Mouse (Mus musculus): Measurements from ENCODE around the gene Gm10337. TPM values are rescaled to one million over a fixed set of nuclear protein-coding genes. Genes with fewer than 3 reads are reported as not detected.
A peak's percentile ranks its signal among the peaks of the same experiment; 100 is the strongest.

Gene Gm10337
- not detected in 2 replicates for total RNA-seq (2021)
- long read RNA-seq, result 0 reads

DNA sequence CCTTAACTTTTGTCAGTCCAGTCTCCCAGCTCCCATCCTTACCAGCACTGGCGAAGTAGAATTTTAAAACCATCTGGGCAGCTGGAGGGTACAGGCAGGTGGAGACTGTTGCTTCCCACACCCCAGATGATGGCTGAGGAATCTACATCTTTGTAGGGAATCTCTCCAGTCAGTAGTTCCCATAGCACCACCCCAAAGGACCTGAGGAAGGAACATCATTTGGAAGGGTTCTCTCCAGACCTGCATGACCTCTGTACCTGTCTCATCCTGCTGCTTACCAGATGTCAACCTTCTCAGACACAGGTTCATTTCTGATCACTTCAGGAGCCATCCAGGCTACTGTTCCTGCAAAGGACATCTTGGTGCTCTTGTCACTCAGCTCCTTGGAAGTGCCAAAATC is at the start of gene Gm10337:
Gene Gm10337, plus strand, starts transcription at position 276 of the 400 bp plus-strand sequence.
- no peak for DNase-seq

DNA sequence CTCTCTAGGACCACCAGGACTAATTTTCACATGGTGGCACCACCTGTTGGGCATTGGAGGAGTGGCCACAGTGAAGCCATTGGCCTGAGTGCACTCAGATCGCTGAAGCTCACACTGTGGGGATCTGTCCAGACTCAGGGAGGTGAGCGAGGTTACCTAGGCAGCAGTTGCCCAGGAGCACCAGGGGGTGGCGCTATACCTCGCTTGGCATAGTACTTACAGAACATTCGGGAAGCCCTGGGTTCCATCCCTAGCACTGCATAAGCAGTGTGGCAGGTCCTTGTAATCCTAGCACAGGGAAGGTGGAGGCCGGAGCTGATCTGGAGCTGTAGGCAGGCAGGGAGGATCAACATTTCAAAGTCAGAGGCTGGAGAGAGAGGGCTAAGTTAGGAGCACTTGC is 47.5 kb upstream of the Gm10337 start:
- peak; percentile 18 for DNase-seq

DNA sequence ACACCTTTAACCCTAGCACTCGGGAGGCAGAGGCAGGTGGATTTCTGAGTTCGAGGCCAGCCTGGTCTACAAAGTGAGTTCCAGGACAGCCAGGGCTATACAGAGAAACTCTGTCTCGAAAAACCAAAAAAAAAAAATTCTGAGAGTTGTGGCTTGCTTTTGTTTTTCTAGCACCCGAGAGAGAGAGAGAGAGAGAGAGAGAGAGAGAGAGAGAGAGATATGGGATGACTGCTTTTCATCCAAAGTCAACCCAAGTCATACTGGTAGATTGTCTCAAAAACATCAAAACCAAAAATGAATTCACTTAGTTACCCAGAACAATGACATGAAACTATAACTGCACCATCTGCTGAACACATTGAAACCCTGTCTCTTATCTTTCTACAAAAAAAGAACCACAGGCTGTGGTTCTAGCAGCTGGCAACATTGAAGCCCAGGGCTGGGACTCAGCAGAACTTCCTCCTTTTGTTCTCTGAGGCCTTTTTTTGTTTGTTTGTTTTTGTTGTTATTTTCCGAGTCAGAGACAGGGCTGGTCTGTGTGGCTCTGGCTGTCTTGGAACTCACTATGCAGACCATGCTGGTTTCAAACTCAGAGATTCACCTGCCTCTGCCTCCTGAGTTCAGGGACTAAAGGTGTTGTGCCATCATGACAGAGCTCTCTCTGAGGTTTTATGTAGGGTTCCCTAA is 45.3 kb upstream of the Gm10337 start:
- no peak for DNase-seq

DNA sequence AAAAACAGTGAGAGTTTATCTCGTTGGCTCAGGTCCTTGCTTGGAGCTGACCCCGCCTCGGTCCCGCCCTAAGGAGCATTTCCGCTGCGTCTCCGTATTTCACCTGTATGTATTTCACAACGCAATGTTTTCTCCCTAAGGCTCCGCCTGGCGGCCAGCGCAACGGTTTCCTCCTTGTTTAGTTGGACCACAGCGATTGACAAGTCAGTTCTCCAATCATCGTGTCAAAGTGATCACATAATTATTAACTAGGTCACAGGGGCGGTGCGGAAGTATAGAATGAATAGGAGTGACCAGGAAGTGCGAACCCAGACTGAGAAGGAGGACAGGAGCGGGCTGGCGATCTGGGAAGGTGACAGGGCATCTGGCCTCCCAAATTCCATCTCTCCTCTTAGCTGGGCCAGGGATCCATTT is 44.6 kb upstream of the Gm10337 start, which contains the start of gene Prr13:
Gene Prr13, plus strand, starts transcription at position 125 of the 414 bp plus-strand sequence.
- DNase-seq, result peak; percentile 84

DNA sequence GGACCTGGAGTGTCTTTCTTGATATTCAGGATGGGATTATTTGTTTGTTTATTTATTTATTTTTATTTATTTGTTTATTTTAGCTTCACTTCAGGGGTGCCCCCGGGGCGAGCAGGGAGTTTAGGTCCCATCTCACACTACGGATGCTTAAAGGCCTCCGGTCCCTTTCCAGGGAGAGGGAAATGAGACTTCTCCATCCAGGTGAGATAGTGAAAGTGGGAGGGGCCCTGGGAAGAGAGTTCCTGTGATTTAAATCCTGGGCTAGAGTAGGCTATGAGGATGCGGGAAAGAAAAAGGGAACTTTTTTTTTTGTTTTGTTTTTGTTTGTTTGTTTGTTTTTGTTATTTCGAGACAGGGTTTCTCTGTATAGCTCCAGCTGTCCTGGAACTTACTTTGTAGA is 44.1 kb upstream of the Gm10337 start:
- DNase-seq, result no peak

DNA sequence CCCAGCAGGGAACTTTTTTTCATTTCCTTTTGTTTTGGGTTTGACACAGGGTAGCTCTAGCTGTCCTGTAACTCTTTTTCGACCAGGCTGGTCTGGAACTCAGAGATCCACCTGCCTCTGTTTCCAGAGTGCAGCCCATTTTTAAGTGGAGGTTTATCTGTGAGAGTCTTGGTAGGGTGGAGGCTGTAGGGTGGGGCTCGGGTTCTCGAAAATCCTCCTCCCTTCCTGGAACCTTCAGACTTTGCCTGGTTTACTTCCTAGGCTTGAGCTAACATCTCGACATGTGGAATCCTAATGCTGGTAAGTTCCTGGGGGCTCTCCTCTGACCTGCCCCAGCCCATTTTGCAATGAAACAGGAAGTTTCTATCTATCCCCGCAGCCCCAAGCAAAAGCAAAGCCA is 43.7 kb upstream of the Gm10337 start:
- no peak for DNase-seq

DNA sequence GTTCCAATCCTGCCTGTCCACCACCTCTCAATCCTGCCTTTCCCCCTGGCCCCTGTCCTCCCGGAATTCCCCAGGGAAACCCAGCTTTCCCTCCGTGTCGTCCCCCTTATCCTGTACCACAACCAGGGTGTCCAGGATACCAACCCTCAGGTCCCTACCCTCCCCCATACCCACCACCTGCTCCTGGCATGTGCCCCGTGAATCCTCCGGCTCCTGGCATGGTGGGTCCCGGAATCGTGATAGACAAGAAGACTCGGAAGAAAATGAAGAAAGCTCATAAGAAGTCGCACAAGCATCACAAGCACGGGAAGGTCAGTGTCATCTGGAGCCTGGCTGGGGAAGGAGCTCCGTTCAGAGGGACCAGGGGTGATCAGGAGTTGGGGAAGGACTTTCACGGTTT is 43.1 kb upstream of the Gm10337 start:
- no peak for DNase-seq

DNA sequence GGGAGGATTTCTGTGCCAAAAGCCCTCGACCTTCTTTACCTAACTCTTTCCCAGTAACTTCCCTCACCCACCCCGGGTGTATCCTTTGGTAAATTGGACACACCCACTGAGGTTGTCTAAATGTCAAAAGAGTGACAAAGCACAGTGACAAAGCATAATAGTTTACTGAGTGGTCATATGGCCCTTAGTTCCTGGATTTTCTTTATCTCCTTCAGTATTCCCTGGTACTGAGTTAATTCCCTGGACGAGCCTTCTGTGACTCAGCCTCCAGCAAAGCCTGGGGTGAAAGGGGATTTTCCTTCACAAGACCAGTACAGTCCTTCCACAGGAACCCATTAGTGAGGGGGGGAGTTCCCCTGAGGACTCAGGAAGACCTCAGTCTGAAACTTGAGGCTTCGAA is 42.6 kb upstream of the Gm10337 start:
- DNase-seq, result no peak

DNA sequence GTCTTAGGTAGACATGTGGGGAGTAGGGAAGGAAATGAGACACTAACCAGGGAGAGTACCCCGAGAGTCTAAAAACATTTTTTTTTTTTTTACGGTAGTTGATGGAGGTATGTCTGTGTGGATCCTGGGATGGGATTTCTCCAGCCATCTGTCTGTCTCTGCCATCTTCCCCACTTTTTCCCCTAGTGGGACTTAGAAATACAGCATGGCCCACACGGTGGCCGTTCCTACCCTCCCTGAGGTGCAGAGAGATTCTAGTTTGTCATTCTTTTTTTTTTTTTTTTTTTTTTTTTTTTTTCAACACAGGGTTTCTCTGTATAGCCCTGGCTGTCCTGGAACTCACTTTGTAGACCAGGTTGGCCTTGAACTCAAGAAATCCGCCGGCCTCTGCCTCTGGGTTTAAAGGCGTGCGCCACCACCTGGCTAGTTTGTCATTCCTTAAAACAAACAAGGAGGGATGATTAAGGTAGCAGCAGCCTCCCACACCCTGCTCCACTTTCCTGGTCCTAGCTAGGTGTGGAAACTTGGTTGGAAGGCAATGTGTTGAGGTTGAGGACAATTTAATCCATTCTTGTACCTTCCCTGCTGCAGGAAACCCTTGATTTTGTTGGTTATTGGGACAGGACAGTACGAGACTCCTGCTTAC is 42.0 kb upstream of the Gm10337 start:
- DNase-seq, result no peak

DNA sequence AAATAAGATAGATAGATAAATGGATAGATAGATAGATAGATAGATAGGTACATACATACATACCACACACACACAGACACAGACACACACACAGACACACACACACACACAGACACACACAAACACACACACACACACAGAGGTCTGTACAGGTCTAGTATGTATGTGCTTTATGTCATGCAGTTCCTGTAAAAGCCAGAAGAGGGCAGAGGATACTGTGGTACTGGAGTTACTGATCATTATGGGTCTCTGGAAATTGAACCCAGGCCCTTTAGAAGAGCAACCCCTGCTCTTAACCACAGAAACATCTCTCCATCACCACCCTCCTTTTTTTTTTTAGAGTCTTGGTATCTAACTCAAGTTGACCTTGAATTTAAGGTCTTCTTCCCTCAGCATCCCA is 39.9 kb upstream of the Gm10337 start:
- no peak for DNase-seq

DNA sequence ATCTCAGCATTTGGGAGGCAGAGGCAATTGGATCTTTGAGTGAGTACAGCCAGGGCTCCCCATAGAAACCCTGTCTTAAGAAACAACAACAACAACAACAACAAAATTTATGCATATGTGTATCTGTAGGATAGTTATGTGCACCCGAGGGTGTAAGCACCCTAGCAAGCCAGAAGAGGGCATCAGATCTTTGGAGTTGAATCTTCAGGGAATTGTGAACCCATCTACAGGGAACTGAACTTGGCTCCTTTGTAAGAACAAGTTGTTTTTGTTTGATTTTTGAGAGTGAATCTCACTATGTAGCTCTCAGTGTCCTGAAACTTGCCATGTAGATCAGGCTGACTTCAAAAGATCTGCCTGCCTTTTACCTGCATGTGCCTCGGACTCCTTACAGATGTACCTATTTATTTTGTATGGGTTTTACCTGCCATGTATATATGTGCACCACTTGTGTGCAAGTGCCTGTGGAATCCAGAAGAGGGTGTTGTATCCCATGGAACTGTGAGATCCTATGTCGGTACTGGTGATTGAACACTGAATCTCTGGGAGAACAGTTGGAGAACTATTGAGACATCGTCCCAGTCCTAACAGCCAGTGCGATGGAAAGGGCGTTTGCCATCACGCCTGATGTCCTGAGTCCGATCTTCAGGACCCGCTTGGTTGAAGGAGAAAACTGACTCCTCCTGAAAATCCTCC is 34.7 kb upstream of the Gm10337 start:
- no peak for DNase-seq

DNA sequence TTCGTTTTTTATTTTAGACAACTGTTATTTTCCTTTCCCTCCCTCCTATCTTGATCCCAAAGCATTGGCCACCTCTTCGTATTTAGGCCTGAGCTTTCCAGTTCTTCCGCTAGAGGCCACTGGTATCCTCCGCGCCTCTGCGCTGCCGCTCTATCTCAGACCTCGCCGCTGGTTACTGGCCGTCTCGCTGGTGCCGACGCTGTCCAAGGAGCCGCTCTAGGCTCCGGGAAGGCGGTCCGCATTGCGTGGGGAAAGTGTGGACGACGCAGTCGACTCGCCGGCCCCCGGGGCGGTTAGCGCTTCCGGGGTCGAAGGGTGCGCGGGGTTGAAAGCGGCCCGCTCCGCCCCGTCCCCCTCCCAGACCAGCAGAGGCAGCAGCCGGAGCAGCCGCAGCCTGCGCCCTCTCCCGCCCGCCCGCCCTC is 33.3 kb upstream of the Gm10337 start, which contains the start of gene Pcbp2:
Gene Pcbp2, plus strand, starts transcription at position 357 of the 422 bp plus-strand sequence.
- DNase-seq, result peak; percentile 96

DNA sequence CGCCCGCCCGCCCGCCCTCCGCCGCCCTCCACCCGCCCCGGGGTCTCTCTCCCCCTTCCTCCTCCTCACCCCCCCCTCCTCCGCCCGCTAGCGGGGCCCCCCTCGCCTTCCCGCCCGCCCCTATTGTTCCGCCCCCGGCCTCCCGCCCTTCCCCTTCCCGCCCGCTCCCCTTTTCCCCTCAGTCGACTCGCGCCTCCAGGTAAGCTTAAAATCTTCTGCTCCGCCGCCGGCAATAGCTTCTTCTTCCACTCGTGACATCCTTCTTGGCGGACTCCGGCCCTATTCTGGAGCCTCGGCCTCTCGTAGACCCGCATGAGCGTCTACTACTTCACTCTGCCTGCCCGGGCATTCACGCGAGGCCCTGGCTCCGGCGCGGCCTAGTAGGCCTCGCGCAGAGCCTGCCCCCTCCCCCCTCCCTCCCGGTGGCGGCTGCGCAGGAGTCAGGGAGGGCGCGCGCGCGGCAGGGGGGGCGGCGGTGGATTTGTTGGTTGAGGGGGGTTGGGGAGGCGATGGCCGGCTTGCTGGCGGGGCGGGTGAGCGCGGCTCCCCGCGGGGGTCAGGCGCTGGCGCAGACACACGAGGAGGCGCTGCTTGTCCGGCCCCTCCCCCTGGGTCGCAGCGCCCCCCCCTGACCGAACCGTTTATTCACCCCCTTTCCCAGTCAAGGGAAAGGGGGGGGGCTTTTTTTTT is 32.8 kb upstream of the Gm10337 start:
- peak; percentile 85 for DNase-seq

DNA sequence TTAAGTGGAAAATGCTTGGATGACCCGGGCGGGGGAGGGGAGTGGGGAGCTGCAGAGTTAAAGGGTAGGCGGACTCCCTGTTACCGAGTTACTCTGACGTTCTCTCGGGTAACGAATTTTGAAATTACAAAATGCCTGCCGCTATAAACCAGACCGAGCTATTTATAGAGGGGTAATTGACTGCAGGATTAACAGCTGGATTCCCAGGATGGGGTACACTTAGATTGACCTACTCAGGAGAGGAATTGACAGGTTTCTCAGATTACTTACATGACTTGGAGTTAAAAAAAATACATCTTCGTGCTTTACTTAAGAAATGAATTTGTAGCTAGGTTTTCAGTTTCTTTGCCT is 32.3 kb upstream of the Gm10337 start:
- DNase-seq, result no peak

DNA sequence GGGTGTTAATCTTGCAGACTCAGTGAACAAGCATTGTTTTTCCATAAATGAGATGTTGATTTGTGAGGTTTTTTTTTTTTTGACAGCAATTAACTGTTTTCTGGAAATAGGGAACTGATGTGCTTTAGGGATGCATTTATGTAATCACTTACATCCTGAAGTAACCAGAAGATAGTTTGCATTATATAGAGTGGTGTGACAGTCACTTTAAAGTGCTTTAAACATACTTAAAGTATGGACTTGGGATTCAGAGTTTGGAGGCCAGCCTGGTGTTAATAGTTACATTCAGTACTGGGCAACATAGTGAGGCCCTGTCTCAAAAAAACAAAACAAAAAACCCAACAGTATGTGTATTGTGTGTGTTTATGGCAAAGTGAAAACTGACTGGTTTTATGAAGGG is 31.8 kb upstream of the Gm10337 start:
- DNase-seq, result no peak

DNA sequence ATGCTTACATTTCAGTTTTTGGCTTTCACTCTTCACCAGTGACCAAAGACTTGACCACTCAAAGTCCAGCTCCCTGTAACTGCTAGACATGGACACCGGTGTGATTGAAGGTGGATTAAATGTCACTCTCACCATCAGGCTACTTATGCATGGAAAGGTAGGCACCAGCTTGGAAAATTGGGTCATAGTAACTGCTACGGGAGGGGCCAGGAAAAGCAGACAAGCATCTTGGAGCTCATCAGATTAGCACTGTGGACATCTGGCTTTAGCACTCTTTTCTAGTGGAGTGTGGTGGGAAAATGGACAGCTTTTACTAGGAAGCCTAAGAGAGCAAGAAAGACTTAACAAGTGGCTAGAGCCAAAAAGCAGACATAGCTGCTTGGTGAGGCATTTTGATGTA is 30.3 kb upstream of the Gm10337 start:
- DNase-seq, result no peak

DNA sequence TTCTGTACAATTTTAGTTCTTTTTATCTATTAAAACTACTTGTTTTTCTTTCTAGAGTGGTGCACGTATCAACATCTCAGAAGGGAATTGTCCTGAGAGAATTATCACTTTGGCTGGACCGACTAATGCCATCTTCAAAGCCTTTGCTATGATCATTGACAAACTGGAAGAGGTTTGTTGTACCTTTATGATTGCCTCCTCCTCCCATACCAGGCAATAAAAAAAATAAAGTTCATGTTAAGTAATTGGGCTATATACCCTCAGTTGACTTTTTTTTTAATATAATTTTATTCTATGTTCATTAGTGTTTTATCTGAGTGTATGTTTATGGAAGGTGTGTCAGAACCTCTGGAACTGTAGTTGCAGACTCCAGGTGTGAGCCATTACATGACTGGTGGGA is 29.0 kb upstream of the Gm10337 start:
- DNase-seq, result no peak

DNA sequence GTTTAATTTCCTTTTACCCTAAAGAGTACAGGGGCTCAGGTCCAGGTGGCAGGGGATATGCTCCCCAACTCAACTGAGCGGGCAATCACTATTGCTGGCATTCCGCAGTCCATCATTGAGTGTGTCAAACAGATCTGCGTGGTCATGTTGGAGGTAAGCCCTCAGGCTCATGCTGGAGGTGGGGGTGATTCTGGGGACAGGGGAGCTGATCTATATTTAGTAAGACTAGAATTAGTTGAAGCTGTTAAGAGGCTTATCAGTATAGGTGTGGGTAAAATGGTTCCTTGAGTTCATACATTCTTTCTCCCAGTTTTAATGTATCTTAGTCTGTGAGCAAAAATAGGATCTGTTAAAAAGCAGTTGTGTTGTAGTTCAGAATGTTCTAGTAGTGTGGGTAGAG is 20.4 kb upstream of the Gm10337 start:
- DNase-seq, result no peak

DNA sequence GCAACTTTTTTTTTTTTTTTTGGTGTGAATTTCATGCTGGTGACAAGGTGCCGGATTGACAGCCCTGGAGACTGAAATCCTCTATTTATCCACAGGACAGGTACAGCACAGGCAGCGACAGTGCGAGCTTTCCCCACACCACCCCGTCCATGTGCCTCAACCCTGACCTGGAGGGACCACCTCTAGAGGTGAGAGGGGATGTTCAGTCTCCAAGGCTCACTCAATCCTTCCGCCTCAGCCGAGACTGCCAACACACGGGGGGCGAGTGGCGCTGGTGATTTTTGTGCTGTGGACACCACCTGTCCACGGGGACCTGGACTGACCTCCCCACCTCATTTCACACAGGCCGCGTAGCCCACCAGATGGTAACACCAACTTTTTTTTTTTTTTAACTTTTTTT is 17.7 kb upstream of the Gm10337 start:
- no peak for DNase-seq

DNA sequence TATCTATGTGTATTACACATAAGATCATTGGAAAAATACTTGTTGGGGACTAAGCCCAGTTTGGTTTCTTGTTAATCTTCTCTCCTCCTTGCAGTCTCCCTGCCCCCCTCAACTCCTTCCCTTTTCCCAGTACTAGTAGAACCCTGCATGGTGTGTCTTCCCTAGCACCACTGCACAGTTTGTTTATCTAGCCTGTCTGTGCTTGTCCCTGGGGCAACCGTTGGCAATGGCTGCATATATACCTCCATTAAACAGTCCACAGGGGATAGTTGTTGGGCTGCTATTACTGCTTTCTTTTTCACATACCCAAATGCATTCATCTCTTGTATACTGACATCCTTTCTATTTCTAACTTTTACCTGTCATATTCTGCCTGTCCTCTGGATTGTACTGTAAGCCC is 15.9 kb upstream of the Gm10337 start:
- no peak for DNase-seq

DNA sequence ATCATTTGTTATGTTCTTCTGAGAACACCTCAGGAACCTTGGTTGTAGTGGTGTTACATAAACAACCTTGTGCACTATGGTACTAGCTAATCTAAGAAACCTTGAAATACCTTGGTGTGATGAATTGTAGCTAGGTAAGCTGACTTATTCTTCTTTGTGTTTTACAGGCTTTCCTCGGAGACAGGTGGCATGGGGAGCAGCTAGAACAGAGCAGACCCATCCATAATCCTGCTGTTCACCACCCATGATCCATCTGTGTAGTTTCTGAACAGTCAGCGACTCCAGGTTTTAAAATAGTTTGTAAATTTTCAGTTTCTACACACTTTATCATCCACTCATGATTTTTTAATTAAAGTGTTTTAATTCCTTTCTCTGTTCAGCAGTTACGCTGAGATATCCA is 5.2 kb upstream of the Gm10337 start:
- DNase-seq, result no peak

DNA sequence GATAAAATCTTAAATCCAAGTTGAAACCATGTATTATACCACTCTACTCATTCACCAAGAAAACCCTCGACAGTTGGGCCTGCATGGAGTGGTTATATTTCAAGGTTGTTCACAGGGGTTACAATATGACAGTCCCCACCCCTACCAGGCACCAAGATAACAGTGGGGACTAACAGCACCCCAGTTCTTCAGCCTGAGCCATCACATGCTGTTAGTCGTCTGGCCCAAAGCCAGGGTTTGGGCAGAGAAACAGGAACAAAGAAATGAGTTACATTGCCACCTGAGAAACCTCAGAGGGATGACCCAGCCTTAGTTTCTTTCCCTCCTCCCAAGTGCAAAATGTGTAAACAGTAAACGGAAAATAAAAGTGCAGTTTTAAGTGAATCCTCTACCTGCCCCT is 4.2 kb upstream of the Gm10337 start:
- no peak for DNase-seq

DNA sequence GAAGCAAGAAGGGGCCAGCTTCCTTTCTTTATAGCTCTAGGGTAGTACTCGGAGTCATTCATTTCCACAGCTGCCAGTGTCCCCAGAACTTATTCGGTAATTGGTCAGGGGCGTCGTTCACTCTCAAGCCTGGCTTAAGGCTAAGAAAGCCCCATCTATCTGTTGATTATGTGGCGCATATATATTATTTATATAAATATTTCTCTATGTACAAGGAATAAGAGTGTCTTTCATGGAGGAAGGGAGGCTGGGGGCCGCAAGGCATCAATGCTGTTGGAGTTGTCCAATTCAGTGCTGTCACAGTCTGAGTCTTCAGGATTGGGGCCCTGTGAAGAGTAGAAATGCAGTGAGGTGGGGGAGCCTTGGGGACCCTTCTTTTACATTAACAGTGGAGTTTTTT is 3.7 kb upstream of the Gm10337 start:
- no peak for DNase-seq
